ENCODE assay signal across 11 mouse cellular contexts in the genomic region with DNA sequence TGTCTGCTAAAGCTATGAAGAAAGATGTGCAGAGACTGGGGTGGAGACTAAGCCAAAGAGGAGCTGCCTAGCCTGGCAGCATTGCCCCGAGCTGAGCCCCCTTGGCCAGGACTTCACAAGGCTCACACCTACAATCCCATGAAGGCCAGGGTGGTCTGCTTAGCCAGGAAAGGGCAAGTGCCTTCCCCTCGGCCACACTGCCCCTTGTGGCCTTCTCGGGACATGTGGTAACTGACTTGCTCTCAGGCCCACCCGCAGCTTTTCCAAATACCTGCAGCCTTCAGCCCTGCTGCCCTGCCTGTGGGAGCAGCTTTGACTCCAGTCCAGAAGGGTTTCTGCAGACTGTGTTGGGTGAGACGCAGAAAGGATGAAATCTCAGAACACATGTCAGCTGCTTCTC. TPM values are rescaled to one million over a fixed set of nuclear protein-coding genes. Genes with fewer than 3 reads are reported as not detected.
DNase-seq lines count a peak whose midpoint lies in the region; ATAC-seq and TF ChIP-seq lines count a peak whose summit lies in the region.
"Had no signal": no experiment of that assay in that cellular context is flagged by ENCODE, and none has a peak within 500 bp of the region (broad histone marks: within the 10 kb centered on the region; RNA-seq: fewer than 3 reads in every experiment).

No protein-coding gene starts in this region.

- H3K4me3 ChIP-seq in heart, embryonic 10.5 days = no peak overlapping the region
- H3K4me3 ChIP-seq in heart, embryonic 12.5 days = no peak overlapping the region
- no peak overlapping the region for H3K4me3 ChIP-seq in lung, adult 2 months (replicated peaks; ENCODE audit: extremely low read depth, low read depth, low read length)
- H3K4me3 ChIP-seq in cortical plate, adult 2 months (ENCODE audit: insufficient read depth, low read length) = no peak overlapping the region
- no peak overlapping the region for H3K4me3 ChIP-seq in midbrain, postnatal 0 days (ENCODE audit: low read depth, low read length)
- no peak overlapping the region for H3K4me3 ChIP-seq in left cerebral cortex, adult 2 months
- H3K4me3 ChIP-seq: neural tube, embryonic 12.5 days had no signal

- no peak overlapping the region for H3K4me2 ChIP-seq in heart, embryonic 12.5 days
- no peak overlapping the region for H3K4me2 ChIP-seq in midbrain, postnatal 0 days (ENCODE audit: low read depth, low read length, poor library complexity, severe bottlenecking)
- H3K4me2 ChIP-seq: neural tube, embryonic 12.5 days had no signal

- peaks cover 78% of the 10 kb centered on the region for H3K27me3 ChIP-seq in heart, embryonic 10.5 days (ENCODE audit: insufficient read depth, poor library complexity, severe bottlenecking)
- peaks cover 40% of the 10 kb centered on the region for H3K27me3 ChIP-seq in heart, embryonic 12.5 days (replicated peaks)
- peaks cover 6% of the 10 kb centered on the region; the same call in 1 of the 2 replicates for H3K27me3 ChIP-seq in midbrain, postnatal 0 days (ENCODE audit: insufficient read depth, low read length)

- intact Hi-C loops in left cerebral cortex, adult 2 months (cut with DNase I) = loop anchor here (10.0 kb wide), 1 partner anchor 248 kb away; no protein-coding TSS in a partner anchor

- H3K27ac ChIP-seq in heart, embryonic 10.5 days = no peak overlapping the region
- no peak overlapping the region for H3K27ac ChIP-seq in heart, embryonic 12.5 days (ENCODE audit: poor library complexity, severe bottlenecking)
- H3K27ac ChIP-seq in cortical plate, adult 2 months (ENCODE audit: insufficient read depth, low read length) = no peak overlapping the region
- H3K27ac ChIP-seq in midbrain, postnatal 0 days (ENCODE audit: low read depth, low read length) = no peak overlapping the region
- H3K27ac ChIP-seq in left cerebral cortex, adult 2 months = no peak overlapping the region
- H3K27ac ChIP-seq: neural tube, embryonic 12.5 days had no signal

- DNase-seq in heart, embryonic 10.5 days (ENCODE audit: low spot score) = peak; percentile 76
- no peak for DNase-seq in lung, adult 2 months
- no peak for DNase-seq in lung, adult 18-20 months
- no peak for DNase-seq in midbrain, postnatal 0 days (ENCODE audit: low spot score)
- no peak for DNase-seq in left cerebral cortex, adult 2 months (ENCODE audit: extremely low spot score in 1 of 2, low spot score in 2 of 2)
- DNase-seq: kidney, adult 8-10 months; lung, postnatal 14 days had no signal

- peaks cover 13% of the 10 kb centered on the region for H3K4me1 ChIP-seq in heart, embryonic 10.5 days
- H3K4me1 ChIP-seq in heart, embryonic 12.5 days (replicated peaks) = peaks cover 14% of the 10 kb centered on the region
- H3K4me1 ChIP-seq in lung, adult 2 months (ENCODE audit: control insufficient read depth, insufficient read depth, low read length) = no peaks in the 10 kb centered on the region
- H3K4me1 ChIP-seq in cortical plate, adult 2 months (ENCODE audit: control insufficient read depth, insufficient read depth, low read length) = no peaks in the 10 kb centered on the region
- no peaks in the 10 kb centered on the region for H3K4me1 ChIP-seq in midbrain, postnatal 0 days (ENCODE audit: insufficient read depth, low read length)

- H3K36me3 ChIP-seq in heart, embryonic 10.5 days = peaks cover 50% of the 10 kb centered on the region
- H3K36me3 ChIP-seq in heart, embryonic 12.5 days = peaks cover 38% of the 10 kb centered on the region; the same call in 1 of the 2 replicates
- no peaks in the 10 kb centered on the region for H3K36me3 ChIP-seq in midbrain, postnatal 0 days (ENCODE audit: insufficient read depth, low read length)
- H3K36me3 ChIP-seq: neural tube, embryonic 12.5 days had no signal

- TF ChIP-seq POLR2A in lung, adult 2 months (IDR thresholded peaks at IDR 0.05; ENCODE audit: borderline replicate concordance, extremely low read depth, low read depth, low read length) = no peak
- TF ChIP-seq POLR2A in cortical plate, adult 2 months (IDR thresholded peaks at IDR 0.05; ENCODE audit: extremely low read depth, insufficient read depth, low read length) = no peak

- H3K9ac ChIP-seq in heart, embryonic 12.5 days = no peak overlapping the region
- H3K9ac ChIP-seq in midbrain, postnatal 0 days (replicated peaks; ENCODE audit: low read length, poor library complexity, severe bottlenecking) = no peak overlapping the region
- H3K9ac ChIP-seq: neural tube, embryonic 12.5 days had no signal

- WGBS in heart, embryonic 10.5 days = 24% methylated on average over 5 of the region's 5 CpGs
- 30% methylated on average over 5 of the region's 5 CpGs for WGBS in heart, embryonic 12.5 days
- 47% methylated on average over 5 of the region's 5 CpGs for WGBS in lung, adult 2 months
- 29% methylated on average over 5 of the region's 5 CpGs for WGBS in midbrain, postnatal 0 days

- TF ChIP-seq CTCF in lung, adult 2 months (IDR thresholded peaks at IDR 0.05; ENCODE audit: insufficient read depth, low read length) = 0 out of 2 replicates have a peak, but pooled peaks have one; percentile 31
- TF ChIP-seq CTCF in cortical plate, adult 2 months (IDR thresholded peaks at IDR 0.05; ENCODE audit: extremely low read depth, insufficient read depth, low read length) = 0 out of 2 replicates have a peak, but pooled peaks have one; percentile 0
- peak; percentile 54 for TF ChIP-seq CTCF in midbrain, postnatal 0 days (IDR thresholded peaks at IDR 0.05)
- TF ChIP-seq CTCF in left cerebral cortex, adult 2 months (IDR thresholded peaks at IDR 0.05) = no peak

- H3K9me3 ChIP-seq in heart, embryonic 10.5 days = no peaks in the 10 kb centered on the region
- H3K9me3 ChIP-seq in heart, embryonic 12.5 days (replicated peaks) = no peaks in the 10 kb centered on the region
- H3K9me3 ChIP-seq in midbrain, postnatal 0 days (ENCODE audit: low read length) = no peaks in the 10 kb centered on the region
- H3K9me3 ChIP-seq: neural tube, embryonic 12.5 days had no signal

- no peak for ATAC-seq in heart, embryonic 12.5 days (ENCODE audit: insufficient number of reproducible peaks, low FRiP score)
- ATAC-seq in midbrain, postnatal 0 days (ENCODE audit: low FRiP score) = no peak
- ATAC-seq in megakaryocyte-erythroid progenitor cell, adult 5-6 weeks (replicated peaks; ENCODE audit: low FRiP score, low TSS enrichment, poor library complexity, severe bottlenecking) = no peak

RNA-seq across cellular contexts. Expression of a gene that starts 8.1 kb away (rescaled TPM):
- 112 and 121 TPM in 2 replicates for polyA plus RNA-seq in heart, embryonic 10.5 days (2016; fragmentation: Nextera tagmentation; extraction: Ambion mirVana)
- polyA plus RNA-seq in heart, embryonic 12.5 days (2016; fragmentation: Nextera tagmentation; extraction: Ambion mirVana) = 207 and 237 TPM in 2 replicates
- polyA plus RNA-seq in lung, adult 2 months (2012; rRNA removed) = 177 and 189 TPM in 2 replicates
- polyA plus RNA-seq in cortical plate, adult 2 months (2012; rRNA removed) = 69.1 and 70.0 TPM in 2 replicates
- total RNA-seq in midbrain, postnatal 0 days (2014; rRNA removed) = 27.8 and 32.8 TPM in 2 replicates
- polyA plus RNA-seq in midbrain, postnatal 0 days (2015; fragmentation: Nextera tagmentation; extraction: Ambion mirVana) = 68.2 and 79.0 TPM in 2 replicates
- total RNA-seq in megakaryocyte-erythroid progenitor cell, adult 5-6 weeks (2014; fragmentation: Nextera tagmentation) = not detected in 2 replicates
- total RNA-seq in megakaryocyte-erythroid progenitor cell, adult 5-6 weeks (2017) = 0.80 and 1.4 TPM in 2 replicates
- 10 to 100 TPM; 43.4 to 45.8 TPM for total RNA-seq in left cerebral cortex, adult 2 months (2021)
